Mouse (Mus musculus) cerebellum, adult 18-20 months (tissue): ENCODE results near the gene Otx2.
A peak's percentile ranks its signal among the peaks of the same experiment; 100 is the strongest.
"Not testable (repeated sequence)": the region's sequence is repeated elsewhere in the genome, so short reads cannot be mapped to it uniquely, and the experiment has no call there.

ENCODE experiments used
- DNase-seq, 2 experiments: peaks; one replicate each; pipeline ENCODE4 v3.0.0; 2021

Otx2 gene

DNA sequence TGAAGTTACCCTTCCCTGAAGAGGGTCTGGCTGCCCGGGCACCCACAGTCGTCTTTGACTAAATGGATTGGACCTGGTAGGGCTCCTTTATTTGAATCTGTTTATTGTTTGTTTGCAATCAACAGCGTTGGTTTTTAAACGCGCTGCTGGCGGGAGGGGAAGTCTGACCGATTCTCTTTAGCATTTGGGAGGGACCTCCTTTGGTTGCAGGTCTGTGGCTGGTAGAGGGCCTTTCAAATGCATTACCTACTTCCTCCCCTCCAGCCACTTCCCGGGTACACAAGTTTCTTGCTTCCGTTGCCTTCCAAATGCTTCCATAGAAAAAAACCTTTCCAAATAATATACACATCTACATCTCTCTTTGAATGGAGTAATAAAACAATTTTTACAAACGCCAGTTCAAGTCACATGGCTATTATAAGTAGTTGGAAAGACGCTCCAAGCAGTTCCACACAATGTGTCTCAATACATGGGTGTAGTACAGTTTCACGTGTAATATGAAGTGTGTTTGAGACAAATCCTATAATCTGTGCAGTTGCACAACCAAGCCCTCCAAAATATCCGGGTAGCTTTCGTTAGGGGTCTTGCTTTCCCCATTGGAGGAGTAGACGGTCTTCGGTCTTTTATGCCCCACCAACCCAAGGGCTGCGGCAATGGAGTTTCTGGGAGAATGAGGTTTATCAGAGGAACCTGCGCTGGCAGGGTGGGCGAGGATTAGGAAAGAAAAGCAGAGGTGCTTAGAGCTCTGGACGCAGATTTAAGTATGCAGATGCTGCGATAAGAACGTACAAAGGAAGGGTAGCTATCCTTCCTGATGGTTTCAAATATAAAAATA is 19.7 kb downstream of the Otx2 start:
- no peak for DNase-seq

DNA sequence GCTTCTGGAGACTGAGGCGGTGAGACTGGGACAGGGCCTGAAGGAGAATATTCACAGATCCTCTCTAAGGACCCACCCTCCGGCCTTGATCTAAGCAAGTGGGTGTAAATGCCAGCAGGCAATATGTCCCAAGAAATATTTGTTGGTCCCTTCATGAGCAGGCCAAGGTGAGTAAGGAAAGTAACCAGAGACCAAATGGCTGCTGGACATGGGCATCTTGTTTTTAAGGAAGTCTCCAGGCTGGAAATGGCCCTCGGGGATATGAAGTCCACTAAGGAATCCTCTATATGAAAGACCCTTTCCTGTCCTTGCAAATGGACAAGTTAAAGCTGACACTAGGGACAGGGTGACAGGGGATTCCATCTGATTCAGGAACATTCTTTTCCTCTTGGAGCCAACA is 20.5 kb downstream of the Otx2 start:
- DNase-seq = no peak

DNA sequence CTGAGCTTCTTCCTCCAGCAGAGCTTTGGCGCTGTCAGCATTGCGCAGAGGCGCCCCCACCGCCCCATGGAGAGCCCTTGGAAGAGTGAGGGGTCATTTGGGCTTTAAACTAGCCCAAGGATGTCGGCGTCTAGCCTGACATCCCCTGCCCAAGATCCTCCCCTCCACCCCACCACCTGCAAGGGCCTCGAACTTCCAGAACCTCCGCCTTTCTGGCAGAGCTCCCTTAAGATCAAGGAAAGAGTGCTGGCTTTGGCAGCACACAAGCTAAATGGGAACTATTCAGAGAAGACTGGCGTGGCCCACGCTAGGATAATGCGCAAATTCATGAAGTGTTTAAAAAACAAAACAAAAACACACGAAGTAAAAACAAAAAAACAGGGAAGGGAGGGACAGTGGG is 21.4 kb downstream of the Otx2 start:
- DNase-seq = no peak

DNA sequence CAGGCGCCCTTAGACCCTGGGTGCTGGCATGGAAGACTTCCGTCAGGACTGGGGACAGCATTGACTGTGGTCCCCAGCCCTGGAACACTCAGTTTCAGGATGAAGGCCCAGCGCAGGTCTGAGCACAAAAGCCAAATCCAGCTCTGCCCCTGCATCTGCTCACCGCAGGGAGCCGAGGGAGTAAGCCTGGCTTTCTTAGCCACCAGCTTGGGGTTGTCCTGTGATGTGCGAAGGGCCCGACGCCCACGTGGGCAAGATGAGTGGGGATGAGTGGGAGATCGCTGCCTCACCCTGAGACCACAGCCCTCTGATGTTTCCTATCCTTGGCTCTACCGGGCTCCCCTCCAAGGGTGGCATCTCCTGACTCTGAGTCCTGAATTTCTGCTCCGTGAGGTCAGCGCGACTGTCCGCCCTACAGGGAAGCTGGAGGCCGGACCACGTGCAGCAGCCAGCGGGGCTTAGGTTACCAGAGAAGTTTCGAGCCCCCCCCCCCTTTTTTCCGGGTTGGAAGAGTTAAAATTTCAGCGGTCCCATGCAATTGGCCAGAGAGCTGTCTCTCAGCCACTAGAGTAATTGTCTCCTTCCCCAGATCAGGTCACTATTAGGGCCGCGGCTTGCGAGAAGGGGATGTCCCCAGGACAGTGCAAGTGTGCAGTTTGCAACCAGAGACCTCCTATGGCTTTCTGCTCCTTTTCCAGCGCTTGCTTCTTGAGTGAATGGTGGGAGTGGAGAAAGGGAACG is 22.0 kb downstream of the Otx2 start:
- DNase-seq = no peak

DNA sequence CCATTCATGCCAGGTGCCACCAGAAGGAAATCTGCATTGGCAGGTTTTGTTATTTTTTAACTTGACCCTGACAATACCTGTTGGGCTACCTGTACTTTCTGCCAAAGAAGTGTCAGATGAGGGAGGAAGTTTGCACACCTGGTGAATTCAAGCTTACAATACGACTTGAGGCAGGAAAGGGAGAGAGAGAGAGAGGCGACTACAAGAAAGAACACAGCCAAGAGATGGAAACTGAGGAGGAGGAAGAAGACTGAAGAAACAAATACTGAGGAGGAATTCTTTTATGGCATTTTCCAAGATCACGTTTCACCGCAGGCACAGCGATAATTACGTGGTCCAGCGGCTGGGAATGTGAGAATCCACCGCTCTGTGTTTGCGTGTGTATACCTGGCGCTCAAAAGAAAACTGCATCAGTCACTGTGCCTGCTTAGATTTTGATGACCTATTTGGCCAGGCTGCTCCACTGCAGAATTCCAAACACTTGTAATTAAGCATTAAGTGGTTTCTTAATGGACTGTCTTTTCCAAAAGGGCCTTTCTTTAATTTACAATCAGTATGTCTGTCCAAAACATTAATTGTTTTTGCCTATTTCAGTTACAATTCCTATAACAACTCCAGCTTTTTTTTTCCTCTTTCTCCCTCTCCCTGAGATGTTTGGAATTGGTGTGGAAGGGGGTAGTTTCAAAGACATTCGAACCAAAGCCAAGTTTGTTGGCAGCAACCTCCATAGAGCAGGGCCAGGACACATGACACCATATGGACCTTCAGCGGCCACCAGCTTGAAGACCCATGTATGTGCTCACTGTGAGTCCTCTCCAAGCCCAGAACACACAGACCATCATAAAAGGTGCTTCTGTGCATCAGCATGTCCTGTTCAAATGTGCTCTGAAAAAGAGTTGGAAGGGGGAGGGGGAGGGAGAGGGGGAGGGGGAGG is 31.9 kb downstream of the Otx2 start:
- DNase-seq = no peak

DNA sequence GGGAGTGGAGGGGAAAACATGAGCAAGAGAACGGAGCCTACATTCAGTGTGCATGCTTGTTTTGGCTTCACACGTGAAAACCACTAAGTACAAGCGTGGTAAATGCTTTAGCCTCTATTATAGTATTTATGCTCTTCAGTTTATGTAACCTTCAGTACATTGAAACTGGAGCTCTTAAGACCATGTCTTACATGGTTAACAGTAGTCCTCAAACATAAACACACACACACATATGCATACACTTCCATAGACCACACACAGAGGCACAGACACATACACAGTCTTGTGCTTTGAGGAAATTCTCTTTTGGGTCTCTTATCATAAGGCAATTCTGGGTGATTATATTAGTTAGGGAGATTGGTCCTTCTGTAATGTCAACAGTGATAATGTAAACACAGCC is 40.5 kb downstream of the Otx2 start:
- DNase-seq = no peak

DNA sequence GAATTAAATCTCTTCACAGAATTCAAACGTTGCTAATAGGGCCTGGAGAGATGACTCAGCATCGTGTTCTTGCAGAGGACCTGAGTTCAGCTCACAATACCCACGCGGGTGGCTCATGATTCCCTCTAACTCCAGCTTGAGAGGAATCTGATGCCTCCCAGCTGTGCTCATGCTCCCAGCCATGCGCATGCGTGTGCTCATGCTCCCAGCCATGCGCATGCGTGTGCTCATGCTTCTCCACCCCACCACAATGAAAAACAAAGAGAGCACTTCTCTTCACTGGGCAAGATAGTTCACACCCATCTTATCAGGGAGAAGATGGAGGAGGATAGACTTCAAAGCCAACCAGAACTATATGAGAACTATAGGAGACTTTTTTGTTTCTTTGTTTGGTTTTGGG is 41.3 kb downstream of the Otx2 start:
- DNase-seq = no peak

DNA sequence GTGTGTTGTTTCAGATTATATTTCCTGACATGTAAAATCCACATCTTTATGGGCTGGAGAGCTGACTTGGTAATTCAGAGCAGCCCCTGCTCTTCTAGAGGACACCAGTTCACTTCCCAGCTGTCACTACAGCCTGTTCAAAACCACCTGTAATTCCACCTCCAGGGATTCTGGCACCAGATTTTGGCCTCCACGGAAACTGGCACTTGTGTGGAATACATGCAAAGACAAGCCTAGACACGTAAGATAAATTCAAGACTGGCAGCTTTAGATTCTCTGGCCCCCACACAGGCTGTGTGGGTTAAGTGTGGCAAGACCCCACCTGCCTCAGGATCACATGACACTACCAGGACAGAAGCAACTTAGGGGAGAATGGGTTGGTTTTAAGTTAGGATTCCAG is 42.1 kb downstream of the Otx2 start:
- no peak for DNase-seq

DNA sequence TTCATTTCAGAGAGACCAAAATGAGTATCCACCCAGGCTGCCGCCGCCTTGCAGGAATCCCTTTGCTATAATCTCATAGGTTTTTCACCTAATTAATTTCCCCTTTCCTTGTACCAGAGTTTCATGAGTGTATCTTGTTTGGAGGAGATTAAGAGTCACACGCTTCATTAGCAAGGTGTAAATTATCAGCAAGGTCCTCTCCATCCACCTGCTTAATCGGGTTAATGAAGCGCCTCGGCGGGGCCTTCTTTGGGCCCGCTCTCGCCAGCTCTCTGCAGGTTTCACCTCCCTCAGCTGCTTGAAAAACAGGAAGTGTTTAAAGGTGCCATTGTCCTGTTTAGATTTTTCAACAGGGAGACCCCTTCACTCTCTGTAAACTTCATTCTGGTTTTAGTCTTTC is 44.2 kb downstream of the Otx2 start:
- no peak for DNase-seq

DNA sequence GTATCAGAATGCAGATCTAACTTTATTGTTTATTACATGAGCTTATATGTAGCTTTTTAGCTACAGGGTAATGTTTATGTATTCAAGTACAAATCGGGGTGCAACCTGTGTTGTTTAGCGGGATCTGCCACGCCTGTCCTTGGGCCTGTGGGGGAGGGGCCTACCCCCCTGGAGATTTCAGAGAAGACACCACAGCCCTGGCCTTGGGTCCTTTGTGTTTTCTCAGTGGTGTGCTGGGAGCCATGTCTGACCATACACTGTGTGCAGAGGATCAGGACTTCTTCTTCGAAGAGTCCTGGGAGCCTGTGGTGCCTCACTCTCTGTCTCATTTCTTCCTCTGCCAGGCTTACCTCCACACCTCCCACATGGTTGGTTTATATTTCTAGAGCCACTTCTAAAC is 47.3 kb downstream of the Otx2 start:
- DNase-seq = no peak

DNA sequence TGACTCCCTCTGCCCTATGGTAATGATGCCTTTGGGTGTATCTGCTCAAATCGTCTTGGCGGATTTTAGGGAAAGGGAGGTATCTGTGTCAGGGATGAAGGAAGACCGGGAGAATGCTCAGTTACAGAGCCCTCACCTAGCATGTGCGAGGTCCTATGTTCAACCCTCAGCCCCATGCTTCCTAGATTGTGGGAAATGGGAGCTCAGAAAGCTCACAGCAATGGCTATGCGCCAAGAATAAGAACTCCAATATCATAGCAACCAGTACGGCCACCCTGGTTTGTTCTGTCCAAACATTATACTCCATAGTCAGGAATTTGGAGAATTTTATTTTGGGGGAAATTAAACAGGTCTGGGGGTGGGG is 48.3 kb downstream of the Otx2 start:
- no peak for DNase-seq

DNA sequence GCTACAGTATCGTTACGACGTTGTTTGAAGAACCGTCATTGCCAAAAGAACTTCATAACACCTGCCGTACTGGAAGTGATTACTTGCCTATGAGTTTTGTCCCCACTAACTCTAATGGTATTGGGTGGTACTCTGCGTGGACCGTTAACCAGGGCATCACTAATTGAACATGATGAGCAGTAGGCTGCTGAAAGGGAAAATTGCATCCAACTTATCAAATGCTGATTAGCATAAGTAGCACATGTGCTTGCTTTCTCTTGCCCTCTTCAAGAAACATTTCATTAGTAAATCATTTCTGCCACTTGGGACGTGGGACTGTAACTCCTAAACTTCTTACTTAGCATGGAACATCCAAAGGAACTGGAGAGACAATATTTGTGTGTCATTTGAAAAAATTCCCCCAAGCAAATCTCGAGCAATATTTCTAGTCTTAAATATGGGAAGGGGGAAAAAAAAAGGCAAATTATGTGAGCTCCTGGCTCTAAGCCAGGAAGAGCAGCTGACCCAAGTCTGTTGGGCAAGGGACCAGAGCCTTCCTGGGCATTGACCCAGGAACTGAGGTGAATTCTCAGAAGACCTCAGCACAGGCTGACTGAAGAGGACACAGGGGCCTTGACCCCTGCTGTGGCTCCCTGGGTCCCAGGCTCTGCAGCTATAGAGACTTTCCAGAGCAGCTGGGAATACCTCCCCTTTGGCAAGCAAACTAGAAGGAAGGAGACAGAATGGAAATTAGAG is 48.9 kb downstream of the Otx2 start:
- peak; percentile 48 to 53 for DNase-seq

DNA sequence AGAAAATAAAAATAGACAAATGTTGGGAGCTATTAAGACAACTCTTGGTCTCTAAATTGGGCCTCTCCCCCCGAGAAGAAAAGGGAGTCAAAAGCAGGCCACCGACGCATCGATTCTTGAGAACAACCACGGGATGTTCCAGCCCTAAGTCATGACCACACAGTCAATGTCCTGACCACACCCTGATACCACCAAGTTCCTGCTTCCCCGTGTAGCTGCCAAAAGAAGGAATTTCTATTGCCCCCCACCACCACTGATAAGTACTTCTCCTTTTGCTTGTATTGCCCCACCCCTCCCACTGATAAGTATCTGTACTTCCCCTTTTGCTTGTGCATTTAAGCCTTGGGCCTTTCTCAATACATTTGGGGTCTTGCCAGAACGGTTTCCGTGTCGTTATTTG is 50.9 kb downstream of the Otx2 start:
- DNase-seq = not testable (repeated sequence)

DNA sequence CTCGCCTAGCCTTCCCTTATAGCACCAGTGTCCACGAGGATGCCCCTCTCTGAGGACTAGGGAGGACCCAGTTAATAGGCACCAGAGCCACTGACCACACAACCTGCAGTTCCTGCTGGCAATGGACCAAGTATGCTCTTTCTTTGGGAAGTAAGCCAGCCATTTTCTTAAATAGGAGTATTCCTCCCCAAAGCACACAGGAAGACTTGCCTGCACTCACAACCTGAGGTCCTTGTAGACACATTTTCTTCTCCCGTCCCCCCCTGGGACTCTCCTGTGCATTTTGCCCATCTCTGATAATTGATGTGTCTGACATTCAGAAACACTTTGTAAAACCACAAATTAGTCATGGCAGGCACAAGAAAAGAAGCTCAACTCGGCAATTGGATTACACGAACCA is 57.3 kb downstream of the Otx2 start:
- DNase-seq = no peak

DNA sequence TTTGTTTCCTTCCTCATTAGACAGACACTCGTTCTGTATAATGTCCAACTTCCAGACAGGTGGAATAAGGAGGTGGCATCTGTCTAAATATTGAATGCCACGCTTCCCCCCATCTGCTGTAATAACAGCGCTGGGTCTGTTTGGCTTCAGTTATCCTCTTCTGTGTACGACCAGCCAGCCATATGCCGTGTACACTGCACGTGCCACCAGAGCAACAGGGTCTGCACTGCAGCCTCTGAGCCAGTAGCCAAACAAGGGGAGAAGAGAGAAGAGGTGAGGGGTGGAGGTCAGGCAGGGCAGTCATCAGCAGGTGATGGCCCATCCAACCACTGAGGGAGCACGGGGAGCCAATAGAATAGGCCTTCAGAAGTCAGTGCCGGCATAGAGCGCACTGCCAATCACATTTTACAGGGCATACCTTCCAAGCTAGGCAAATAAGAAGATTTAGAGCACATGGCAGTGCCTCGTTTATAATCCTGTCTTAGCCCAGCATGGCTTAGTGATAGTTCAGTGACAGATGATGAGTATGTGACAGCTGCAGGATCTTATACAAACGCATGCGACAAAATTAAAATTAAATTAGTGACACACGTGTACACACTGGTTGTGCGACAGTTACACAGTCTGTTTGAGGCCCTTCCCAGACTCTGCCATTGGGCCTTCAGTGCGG is 64.8 kb downstream of the Otx2 start:
- no peak for DNase-seq
